Mouse (Mus musculus): Measurements from ENCODE around the gene Cacna1a. TPM values are rescaled to one million over a fixed set of nuclear protein-coding genes. Genes with fewer than 3 reads are reported as not detected.

The Cacna1a gene
- total RNA-seq, 2 experiments from 2014 or later = 0.31 to 0.33 TPM

DNA sequence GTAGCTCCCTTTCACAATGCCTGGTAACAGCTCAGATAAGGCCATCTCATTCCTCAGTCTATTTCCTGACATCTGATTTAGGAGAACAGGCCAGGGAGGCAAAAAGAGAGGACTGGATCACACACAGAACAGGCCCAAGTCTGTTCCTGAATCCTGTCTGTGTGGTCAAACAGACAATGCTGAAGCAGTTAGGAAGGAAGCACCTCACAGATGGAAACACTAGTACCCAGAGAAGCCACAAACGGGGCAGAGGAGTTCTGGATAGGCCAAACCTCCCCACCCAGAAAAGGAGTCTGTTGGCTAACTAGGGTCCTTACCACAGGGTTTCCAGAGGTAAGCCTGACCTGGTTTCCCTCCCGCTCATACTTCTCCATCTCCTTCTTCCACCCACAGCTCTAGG, 294.0 kb downstream of the Cacna1a start:
- ATAC-seq (ENCODE audit: poor library complexity, severe bottlenecking) = no peak

DNA sequence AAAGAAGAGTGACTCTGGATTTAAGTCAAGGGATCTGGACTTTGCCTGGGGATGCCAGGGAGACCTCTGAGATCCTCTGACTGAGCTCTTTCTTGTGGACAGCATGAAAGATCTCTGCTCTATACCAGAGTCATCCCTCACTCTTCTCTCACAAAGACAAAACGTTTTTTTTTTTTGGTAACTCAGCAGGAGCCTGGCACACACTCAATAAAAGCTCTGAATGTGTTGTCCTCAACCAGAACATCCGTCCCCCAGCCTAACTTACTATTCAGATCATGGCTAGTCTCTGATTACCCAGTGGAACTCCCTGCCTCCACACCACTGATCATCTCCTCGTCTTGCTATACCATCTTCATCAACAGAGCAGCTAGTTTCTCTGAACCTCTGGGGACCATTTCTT, 296.3 kb downstream of the Cacna1a start:
- no peak for ATAC-seq (ENCODE audit: poor library complexity, severe bottlenecking)

- ATAC-seq (ENCODE audit: poor library complexity, severe bottlenecking) = no peak
Observed at GRCm38 (mm10) chr8:84686191-84687002, 298.2 kb downstream of the Cacna1a start, which contains the start of gene Trmt1. Gene Trmt1 (plus strand): TSS chr8:84686307.

GRCm38 (mm10) chr8:84687003-84687704, 298.9 kb downstream of the Cacna1a start:
- peak; percentile 3; the same call in 1 of the 2 replicates for ATAC-seq (ENCODE audit: poor library complexity, severe bottlenecking)

GRCm38 (mm10) chr8:84687705-84688100, 299.5 kb downstream of the Cacna1a start, which contains the start of gene Nacc1:
Gene Nacc1 (minus strand): TSS chr8:84687862.
- peak; percentile 89 for ATAC-seq (ENCODE audit: poor library complexity, severe bottlenecking)

DNA sequence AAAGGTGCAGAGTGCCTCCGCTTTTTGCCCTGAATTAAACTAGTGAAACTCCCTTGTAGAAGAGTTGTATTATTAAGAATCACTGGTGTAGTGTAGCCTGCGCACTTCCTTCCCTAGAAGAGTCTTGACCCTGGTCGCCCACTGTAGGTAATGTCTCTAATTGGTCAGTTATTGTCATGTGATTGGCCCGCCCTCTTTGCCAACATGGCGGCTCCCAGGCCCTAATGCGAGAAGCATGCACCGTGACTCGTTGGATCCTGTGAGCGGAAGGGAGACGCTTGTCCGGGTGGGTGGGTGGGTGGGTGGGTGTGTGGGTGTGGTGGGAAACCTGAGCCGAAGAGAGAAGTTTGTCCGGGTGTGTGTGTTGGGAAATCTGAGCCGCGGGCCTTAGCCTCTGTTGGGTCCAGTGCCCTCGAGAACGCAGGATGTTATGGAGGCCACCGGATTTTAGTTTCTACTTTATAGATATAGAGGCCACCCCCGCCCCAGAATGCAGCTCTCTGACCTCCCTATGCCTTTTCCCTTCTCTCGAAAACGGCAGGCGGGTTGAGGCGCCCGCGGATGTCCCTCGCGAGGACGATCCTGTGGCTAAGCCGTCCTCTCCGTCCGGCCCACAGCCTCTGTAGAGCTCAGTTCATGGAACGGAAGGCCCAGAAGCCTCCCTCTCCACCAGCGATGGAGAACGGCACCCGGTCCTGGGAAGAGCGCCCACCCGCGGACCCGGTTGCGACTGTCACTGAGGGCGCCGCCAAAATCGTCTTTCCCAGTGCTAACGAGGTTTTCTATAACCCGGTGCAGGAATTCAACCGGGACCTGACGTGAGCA, 301.1 kb downstream of the Cacna1a start:
- peak; percentile 88 for ATAC-seq (ENCODE audit: poor library complexity, severe bottlenecking)

Other genes starting within 250 kb of the Cacna1a start
- gene Cc2d1a, start 240.5 kb upstream of the Cacna1a start, total RNA-seq (2015) = 9.0 and 12.9 TPM in 2 replicates
- 5.8 and 9.8 TPM in 2 replicates for gene Cc2d1a, start 240.5 kb upstream of the Cacna1a start, total RNA-seq (2017)
- 0.07 and 0.09 TPM in 2 replicates for gene 4930432K21Rik, start 240.4 kb upstream of the Cacna1a start, total RNA-seq (2015)
- gene 4930432K21Rik, start 240.4 kb upstream of the Cacna1a start, total RNA-seq (2017) = 0.37 and 1.8 TPM in 2 replicates
- gene Nanos3, start 203.2 kb upstream of the Cacna1a start, total RNA-seq (2015) = not detected in 2 replicates
- not detected in 2 replicates for gene Nanos3, start 203.2 kb upstream of the Cacna1a start, total RNA-seq (2017)
- 6.2 and 6.5 TPM in 2 replicates for gene Zswim4, start 151.4 kb upstream of the Cacna1a start, total RNA-seq (2015)
- 8.9 and 9.4 TPM in 2 replicates for gene Zswim4, start 151.4 kb upstream of the Cacna1a start, total RNA-seq (2017)
- gene D8Ertd738e, start 138.7 kb upstream of the Cacna1a start, total RNA-seq (2015) = 169 and 188 TPM in 2 replicates
- 99.7 and 113 TPM in 2 replicates for gene D8Ertd738e, start 138.7 kb upstream of the Cacna1a start, total RNA-seq (2017)
- 11.6 and 13.5 TPM in 2 replicates for gene Mri1, start 131.1 kb upstream of the Cacna1a start, total RNA-seq (2015)
- 4.0 and 4.9 TPM in 2 replicates for gene Mri1, start 131.1 kb upstream of the Cacna1a start, total RNA-seq (2017)
- gene Ccdc130, start 118.1 kb upstream of the Cacna1a start, total RNA-seq (2015) = 18.7 and 22.8 TPM in 2 replicates
- gene Ccdc130, start 118.1 kb upstream of the Cacna1a start, total RNA-seq (2017) = 17.8 and 22.5 TPM in 2 replicates

All from megakaryocyte, adult 5-6 weeks (primary cell).